Mouse (Mus musculus): ENCODE data around the gene Rptor.

The Rptor gene

DNA sequence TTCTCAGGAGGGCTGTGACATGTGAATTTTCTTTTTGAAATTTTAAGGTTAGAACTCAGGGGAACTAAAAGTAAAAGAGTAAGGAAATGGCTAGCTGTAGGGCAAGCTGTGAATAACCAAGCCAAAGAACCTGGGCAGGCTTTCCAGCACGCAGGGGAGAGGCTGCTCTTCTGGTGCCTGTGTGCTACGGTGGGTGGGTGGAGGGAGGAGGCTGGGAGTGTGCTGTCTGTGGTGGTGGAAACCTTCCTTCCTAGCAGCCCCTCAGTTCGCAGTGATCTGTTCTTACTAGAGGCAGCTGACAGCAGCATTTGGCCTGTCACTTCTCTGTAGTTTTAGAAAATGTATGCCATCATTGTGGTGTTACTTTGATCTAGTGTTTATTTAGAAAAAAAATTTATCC, 22.2 kb downstream of the Rptor start:
- no peak for DNase-seq (ENCODE audit: low read depth, low spot score)
- H3K36me3 ChIP-seq (ENCODE audit: control insufficient read depth, insufficient read depth, low read length, poor library complexity, severe bottlenecking): no peaks in the 10 kb centered on the region
- H3K27me3 ChIP-seq (ENCODE audit: control insufficient read depth, insufficient read depth, low read length, poor library complexity, severe bottlenecking): no peaks in the 10 kb centered on the region

GRCm38 (mm10) chr11:119625476-119625875, 22.8 kb downstream of the Rptor start:
- no peaks in the 10 kb centered on the region for H3K27me3 ChIP-seq (ENCODE audit: control insufficient read depth, insufficient read depth, low read length, poor library complexity, severe bottlenecking)
- no peaks in the 10 kb centered on the region for H3K36me3 ChIP-seq (ENCODE audit: control insufficient read depth, insufficient read depth, low read length, poor library complexity, severe bottlenecking)
- no peak for DNase-seq (ENCODE audit: low read depth, low spot score)

DNA sequence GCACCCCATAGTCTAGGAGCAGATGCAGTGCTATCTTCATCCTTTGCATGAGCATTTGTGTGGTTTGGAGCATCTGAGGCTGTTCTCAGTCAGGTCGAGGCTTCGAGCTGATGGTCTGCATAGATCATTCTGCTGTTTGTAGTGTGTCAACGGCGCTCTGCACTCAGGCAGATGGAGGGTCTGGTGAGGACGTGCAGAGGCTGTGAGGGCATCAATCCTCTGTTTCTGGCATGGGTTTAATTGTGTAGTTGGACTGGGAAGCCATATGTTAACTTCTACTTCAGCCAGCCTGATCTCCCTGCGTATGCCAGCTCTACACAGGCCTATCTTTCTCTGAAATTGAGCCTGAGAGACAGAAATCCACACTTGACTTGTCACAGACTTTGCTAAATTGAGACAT, 23.2 kb downstream of the Rptor start:
- DNase-seq (ENCODE audit: low read depth, low spot score): no peak
- no peaks in the 10 kb centered on the region for H3K27me3 ChIP-seq (ENCODE audit: control insufficient read depth, insufficient read depth, low read length, poor library complexity, severe bottlenecking)
- no peaks in the 10 kb centered on the region for H3K36me3 ChIP-seq (ENCODE audit: control insufficient read depth, insufficient read depth, low read length, poor library complexity, severe bottlenecking)

GRCm38 (mm10) chr11:119627243-119627642, 24.5 kb downstream of the Rptor start:
- Histone ChIP-seq H3K27me3 (ENCODE audit: control insufficient read depth, insufficient read depth, low read length, poor library complexity, severe bottlenecking) (no peaks in the 10 kb centered on the region), H3K36me3 (ENCODE audit: control insufficient read depth, insufficient read depth, low read length, poor library complexity, severe bottlenecking) (no peaks in the 10 kb centered on the region)
- no peak for DNase-seq (ENCODE audit: low read depth, low spot score)

DNA sequence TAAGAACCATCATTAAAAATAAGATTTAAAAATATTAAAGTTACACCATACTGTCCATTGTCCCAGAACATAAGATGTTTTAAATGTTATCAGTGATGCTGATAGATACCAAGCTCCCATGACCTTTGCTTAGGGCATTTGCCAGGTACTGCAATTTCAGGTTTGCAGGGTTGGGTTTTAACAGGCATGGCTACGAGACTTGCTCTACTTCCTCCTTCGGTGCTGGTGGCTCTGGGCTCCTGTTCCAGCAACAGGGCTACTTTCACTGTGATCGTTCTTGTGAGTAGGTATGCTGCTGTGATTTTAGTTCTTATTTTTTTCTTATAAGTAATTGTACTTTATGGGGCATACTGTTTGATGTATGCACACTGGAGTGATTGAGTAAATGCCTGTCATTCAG, 26.4 kb downstream of the Rptor start:
- peak; percentile 10 for DNase-seq (ENCODE audit: low read depth, low spot score)
- no peaks in the 10 kb centered on the region for H3K36me3 ChIP-seq (ENCODE audit: control insufficient read depth, insufficient read depth, low read length, poor library complexity, severe bottlenecking)
- no peaks in the 10 kb centered on the region for H3K27me3 ChIP-seq (ENCODE audit: control insufficient read depth, insufficient read depth, low read length, poor library complexity, severe bottlenecking)

- no peak for DNase-seq (ENCODE audit: low read depth, low spot score)
- no peaks in the 10 kb centered on the region for H3K36me3 ChIP-seq (ENCODE audit: control insufficient read depth, insufficient read depth, low read length, poor library complexity, severe bottlenecking)
- H3K27me3 ChIP-seq (ENCODE audit: control insufficient read depth, insufficient read depth, low read length, poor library complexity, severe bottlenecking): no peaks in the 10 kb centered on the region
These were observed 27.6 kb downstream of the Rptor start for GRCm38 (mm10) chr11:119630329-119630728.

- H3K36me3 ChIP-seq (ENCODE audit: control insufficient read depth, insufficient read depth, low read length, poor library complexity, severe bottlenecking): no peaks in the 10 kb centered on the region
- DNase-seq (ENCODE audit: low read depth, low spot score): no peak
- no peaks in the 10 kb centered on the region for H3K27me3 ChIP-seq (ENCODE audit: control insufficient read depth, insufficient read depth, low read length, poor library complexity, severe bottlenecking)
These were observed 28.6 kb downstream of the Rptor start for GRCm38 (mm10) chr11:119631222-119631870.

DNA sequence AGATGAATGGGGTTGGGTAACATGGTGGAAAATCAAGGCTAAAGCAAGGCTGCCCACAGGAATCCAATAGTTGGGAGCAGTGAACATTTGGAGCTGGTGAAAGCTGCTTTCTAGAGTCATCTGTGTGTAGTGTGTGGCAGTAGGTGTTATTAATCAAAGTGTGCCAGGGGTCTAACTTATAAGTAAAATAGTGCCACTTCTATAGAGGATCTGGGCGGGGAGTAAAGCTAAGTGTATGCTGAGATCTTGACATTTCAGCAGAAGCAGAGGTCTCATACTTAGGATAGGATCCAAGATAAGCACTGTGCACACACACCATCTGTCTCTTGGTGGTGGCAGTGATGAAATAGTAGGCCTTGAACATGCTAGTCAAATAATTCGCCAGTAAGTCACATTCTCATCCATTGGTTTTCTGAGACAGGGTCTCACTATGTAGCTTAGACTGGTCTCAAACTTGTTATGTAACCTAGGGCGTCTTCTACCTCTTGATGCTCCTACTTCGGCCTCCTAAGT, 33.7 kb downstream of the Rptor start:
- H3K27me3 ChIP-seq (ENCODE audit: control insufficient read depth, insufficient read depth, low read length, poor library complexity, severe bottlenecking): no peaks in the 10 kb centered on the region
- DNase-seq (ENCODE audit: low read depth, low spot score): no peak
- no peaks in the 10 kb centered on the region for H3K36me3 ChIP-seq (ENCODE audit: control insufficient read depth, insufficient read depth, low read length, poor library complexity, severe bottlenecking)

- DNase-seq (ENCODE audit: low read depth, low spot score): no peak
- Histone ChIP-seq H3K27me3 (ENCODE audit: control insufficient read depth, insufficient read depth, low read length, poor library complexity, severe bottlenecking) (no peaks in the 10 kb centered on the region), H3K36me3 (ENCODE audit: control insufficient read depth, insufficient read depth, low read length, poor library complexity, severe bottlenecking) (no peaks in the 10 kb centered on the region)
These were observed 34.8 kb downstream of the Rptor start for GRCm38 (mm10) chr11:119637519-119637918.

DNA sequence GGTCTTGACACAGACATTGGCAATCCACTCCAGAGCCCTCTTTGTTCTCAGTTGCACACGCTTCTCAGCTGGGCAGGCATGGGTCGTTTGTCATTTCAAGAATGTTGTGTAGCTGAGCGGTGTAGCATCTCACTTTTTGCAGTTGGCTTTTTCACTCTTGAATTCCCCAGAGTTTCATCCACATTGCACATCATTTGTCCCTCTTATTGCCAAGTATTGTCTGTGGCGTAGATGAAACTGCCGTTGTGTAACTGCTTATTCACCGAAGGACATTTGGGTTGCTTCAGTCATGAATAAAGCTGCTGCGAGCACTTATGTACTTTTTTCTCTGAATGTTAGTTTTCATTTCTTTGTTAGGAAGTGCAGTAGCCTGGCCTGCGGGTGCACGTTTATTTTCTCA, 37.8 kb downstream of the Rptor start:
- H3K27me3 ChIP-seq (ENCODE audit: control insufficient read depth, insufficient read depth, low read length, poor library complexity, severe bottlenecking): no peaks in the 10 kb centered on the region
- DNase-seq (ENCODE audit: low read depth, low spot score): no peak
- no peaks in the 10 kb centered on the region for H3K36me3 ChIP-seq (ENCODE audit: control insufficient read depth, insufficient read depth, low read length, poor library complexity, severe bottlenecking)

DNA sequence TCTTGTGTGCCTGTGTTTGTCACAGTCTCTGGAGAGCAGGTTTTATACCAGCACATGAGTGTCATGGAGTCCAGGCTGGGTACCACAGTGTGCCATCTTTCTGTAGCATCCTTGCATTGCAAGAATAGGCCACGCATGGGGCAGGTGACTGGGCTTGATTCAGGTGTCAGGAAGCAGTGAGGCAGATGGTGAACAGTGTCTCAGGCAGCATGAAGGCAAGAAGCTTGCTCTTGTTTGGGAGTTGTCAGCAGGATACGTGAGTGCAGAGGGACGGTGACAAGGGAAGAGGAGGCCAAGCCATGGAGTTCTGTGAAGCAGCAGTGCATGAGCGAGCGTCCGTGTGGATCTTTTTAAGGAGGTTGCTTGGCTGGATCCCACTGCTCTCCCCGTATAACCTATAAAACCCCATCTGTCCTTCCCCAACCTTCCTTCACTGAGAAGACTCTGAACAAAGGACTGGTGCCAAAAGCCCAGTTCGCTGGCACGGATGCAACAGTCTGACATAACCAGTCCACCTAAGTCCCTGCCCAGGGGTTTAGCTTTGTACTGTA, 39.2 kb downstream of the Rptor start:
- H3K27me3 ChIP-seq (ENCODE audit: control insufficient read depth, insufficient read depth, low read length, poor library complexity, severe bottlenecking): no peaks in the 10 kb centered on the region
- DNase-seq (ENCODE audit: low read depth, low spot score): no peak
- no peaks in the 10 kb centered on the region for H3K36me3 ChIP-seq (ENCODE audit: control insufficient read depth, insufficient read depth, low read length, poor library complexity, severe bottlenecking)

GRCm38 (mm10) chr11:119643347-119643746, 40.6 kb downstream of the Rptor start:
- Histone ChIP-seq H3K27me3 (ENCODE audit: control insufficient read depth, insufficient read depth, low read length, poor library complexity, severe bottlenecking) (no peaks in the 10 kb centered on the region), H3K36me3 (ENCODE audit: control insufficient read depth, insufficient read depth, low read length, poor library complexity, severe bottlenecking) (no peaks in the 10 kb centered on the region)
- DNase-seq (ENCODE audit: low read depth, low spot score): no peak

GRCm38 (mm10) chr11:119644140-119644539, 41.4 kb downstream of the Rptor start:
- Histone ChIP-seq H3K36me3 (ENCODE audit: control insufficient read depth, insufficient read depth, low read length, poor library complexity, severe bottlenecking) (no peaks in the 10 kb centered on the region), H3K27me3 (ENCODE audit: control insufficient read depth, insufficient read depth, low read length, poor library complexity, severe bottlenecking) (no peaks in the 10 kb centered on the region)
- no peak for DNase-seq (ENCODE audit: low read depth, low spot score)

DNA sequence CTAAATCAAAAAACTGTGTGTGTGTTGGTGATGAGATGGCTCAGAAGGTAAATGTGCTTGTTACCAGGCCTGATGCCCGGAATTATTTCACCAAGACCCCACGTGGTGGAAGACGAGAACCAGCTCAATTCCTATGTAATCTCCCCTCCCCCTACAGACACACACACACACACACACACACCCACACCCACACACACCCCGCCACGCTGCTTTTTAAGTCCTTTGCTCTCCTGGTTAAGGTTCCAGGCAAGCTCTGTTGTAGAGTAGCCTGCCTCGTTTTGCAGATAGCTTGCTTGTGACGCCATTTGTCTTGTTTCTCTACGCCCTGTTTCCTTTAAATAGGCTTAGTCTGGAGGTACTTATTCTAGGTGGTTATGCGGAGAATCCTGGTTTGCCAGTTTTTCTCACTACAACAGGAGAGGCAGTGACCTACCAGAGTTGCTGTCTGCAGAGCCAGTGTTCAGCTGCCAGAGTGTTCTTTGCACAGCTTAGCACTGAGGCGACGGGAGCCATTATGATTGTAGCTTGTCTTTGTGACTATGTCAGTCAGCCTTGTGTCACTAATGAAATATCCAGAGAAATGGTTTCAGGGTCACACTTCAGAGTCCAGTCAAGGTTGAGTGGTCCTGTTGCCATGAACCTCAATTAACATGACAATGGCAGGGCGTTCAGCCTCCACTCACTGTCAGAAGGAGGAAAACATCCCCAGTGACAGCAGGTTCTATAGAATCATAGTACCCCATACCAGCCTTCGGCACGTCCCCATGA, 42.1 kb downstream of the Rptor start:
- H3K27me3 ChIP-seq (ENCODE audit: control insufficient read depth, insufficient read depth, low read length, poor library complexity, severe bottlenecking): no peaks in the 10 kb centered on the region
- no peak for DNase-seq (ENCODE audit: low read depth, low spot score)
- H3K36me3 ChIP-seq (ENCODE audit: control insufficient read depth, insufficient read depth, low read length, poor library complexity, severe bottlenecking): no peaks in the 10 kb centered on the region

DNA sequence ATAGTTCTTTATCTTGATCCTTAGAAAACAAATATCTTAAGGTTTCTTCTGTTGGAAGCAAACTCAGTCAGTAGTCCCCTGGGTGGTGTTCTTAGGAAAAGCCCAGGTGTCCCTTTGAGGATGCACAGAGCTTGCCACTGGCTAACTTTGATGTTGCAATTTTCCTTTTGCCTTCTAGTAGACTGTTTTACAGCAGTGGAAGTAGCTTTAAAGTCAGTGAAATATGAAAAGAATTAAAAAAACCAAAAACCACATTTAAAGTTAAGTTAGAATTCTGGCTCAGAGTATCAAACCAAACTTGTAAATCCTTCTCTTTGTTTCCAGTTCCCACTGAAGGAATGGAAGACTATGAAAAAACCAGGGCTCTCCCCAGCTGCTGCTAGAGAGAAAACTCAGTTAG, 47.8 kb downstream of the Rptor start:
- DNase-seq (ENCODE audit: low read depth, low spot score): no peak
- no peaks in the 10 kb centered on the region for H3K36me3 ChIP-seq (ENCODE audit: control insufficient read depth, insufficient read depth, low read length, poor library complexity, severe bottlenecking)
- H3K27me3 ChIP-seq (ENCODE audit: control insufficient read depth, insufficient read depth, low read length, poor library complexity, severe bottlenecking): no peaks in the 10 kb centered on the region

Measured in splenic B cell, adult 2 months (primary cell).